Mouse (Mus musculus) E14TG2a.4 (cell line): ENCODE results near the gene B230118H07Rik.

ENCODE experiments used
- CTCF ChIP-seq: conservative IDR thresholded peaks from 2 replicates; pipeline ENCODE4 v1.5.1; 2014; ENCODE audit warnings: low read length
- POU5F1 ChIP-seq: IDR thresholded peaks from 2 replicates; pipeline ENCODE4 v1.6.1; 2014; ENCODE audit warnings: low read length, borderline replicate concordance

- no peak for TF ChIP-seq CTCF
- TF ChIP-seq POU5F1, result no peak
Measured at GRCm38 (mm10) chr2:101684421-101684820, 35.1 kb upstream of the B230118H07Rik start.
